Mouse (Mus musculus): ENCODE data around the gene Stxbp5. TPM values are rescaled to one million over a fixed set of nuclear protein-coding genes. Genes with fewer than 3 reads are reported as not detected.

The Stxbp5 gene
- polyA plus RNA-seq, 1 experiment from 2014 or later, result 6.0 TPM

DNA sequence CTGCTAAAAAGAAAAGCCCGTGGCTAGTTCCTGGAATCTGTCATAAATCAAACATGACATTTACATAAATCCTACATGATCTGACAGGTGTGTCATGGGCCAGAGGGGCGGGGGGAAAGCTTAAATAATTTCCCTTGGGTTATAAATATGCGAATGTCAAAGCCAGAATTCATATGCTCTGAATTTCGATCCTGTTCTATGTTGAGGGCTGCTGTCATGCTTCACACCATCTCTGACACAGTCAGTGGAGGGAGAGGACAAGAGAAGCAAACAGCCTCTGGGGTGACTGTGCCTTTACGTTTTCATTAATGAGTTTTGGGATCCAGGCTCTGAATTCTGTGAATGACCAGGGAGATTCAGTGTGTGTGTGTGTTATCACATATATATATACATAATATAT lies 180.9 kb downstream of the Stxbp5 start:
- H3K27me3 ChIP-seq (ENCODE audit: insufficient read depth, low read length), result no peaks in the 10 kb centered on the region
- no peak overlapping the region for H3K4me2 ChIP-seq
- WGBS, result 69% methylated on average over 5 of the region's 5 CpGs
- H3K9me3 ChIP-seq (ENCODE audit: low read depth, low read length), result no peaks in the 10 kb centered on the region
- TF ChIP-seq CTCF (IDR thresholded peaks at IDR 0.05; ENCODE audit: low read depth), result no peak
- no peaks in the 10 kb centered on the region for H3K4me1 ChIP-seq (ENCODE audit: insufficient read depth)
- ATAC-seq (ENCODE audit: insufficient read depth) (no peak), DNase-seq (no peak)
- H3K9ac ChIP-seq, result no peak overlapping the region
- H3K4me3 ChIP-seq (ENCODE audit: low read depth, low read length), result no peak overlapping the region
- no peaks in the 10 kb centered on the region for H3K36me3 ChIP-seq (ENCODE audit: insufficient read depth)
- H3K27ac ChIP-seq (ENCODE audit: low read depth), result no peak overlapping the region

- no peak overlapping the region for H3K4me3 ChIP-seq (ENCODE audit: low read depth, low read length)
- H3K27ac ChIP-seq (ENCODE audit: low read depth), result peak overlapping the region; percentile 37; the same call in 1 of the 2 replicates
- H3K9me3 ChIP-seq (ENCODE audit: low read depth, low read length), result no peaks in the 10 kb centered on the region
- TF ChIP-seq CTCF (IDR thresholded peaks at IDR 0.05; ENCODE audit: low read depth), result no peak
- H3K4me1 ChIP-seq (ENCODE audit: insufficient read depth), result no peaks in the 10 kb centered on the region
- no peak overlapping the region for H3K4me2 ChIP-seq
- ATAC-seq (ENCODE audit: insufficient read depth), result peak; percentile 39; the same call in 1 of the 2 replicates
- no peaks in the 10 kb centered on the region for H3K36me3 ChIP-seq (ENCODE audit: insufficient read depth)
- WGBS, result 27% methylated on average over 5 of the region's 5 CpGs
- H3K9ac ChIP-seq, result no peak overlapping the region
- no peaks in the 10 kb centered on the region for H3K27me3 ChIP-seq (ENCODE audit: insufficient read depth, low read length)
- DNase-seq, result peak; percentile 73
Measured at GRCm38 (mm10) chr10:9718086-9718485, 182.8 kb downstream of the Stxbp5 start.

Other genes starting within 250 kb of the Stxbp5 start
- gene Samd5, start 225.9 kb downstream of the Stxbp5 start, polyA plus RNA-seq (2014; fragmentation: Nextera tagmentation; extraction: Ambion mirVana), result 14.4 and 15.3 TPM in 2 replicates

Measured in lung, embryonic 14.5 days (tissue).